Mouse (Mus musculus) spleen, postnatal 0 days (tissue): ENCODE measurements around the gene Ang2. TPM values are rescaled to one million over a fixed set of nuclear protein-coding genes. Genes with fewer than 3 reads are reported as not detected.

Source experiments
- polyA plus RNA-seq: library from polyadenylated mRNA; unstranded; fragments of >200 nt; fragmentation: Nextera tagmentation; extraction: Ambion mirVana; gene quantifications from 2 replicates; pipeline ENCODE4 v1.2.1, GENCODE M21; 2015

The Ang2 gene
- polyA plus RNA-seq: not detected in 2 replicates

DNA sequence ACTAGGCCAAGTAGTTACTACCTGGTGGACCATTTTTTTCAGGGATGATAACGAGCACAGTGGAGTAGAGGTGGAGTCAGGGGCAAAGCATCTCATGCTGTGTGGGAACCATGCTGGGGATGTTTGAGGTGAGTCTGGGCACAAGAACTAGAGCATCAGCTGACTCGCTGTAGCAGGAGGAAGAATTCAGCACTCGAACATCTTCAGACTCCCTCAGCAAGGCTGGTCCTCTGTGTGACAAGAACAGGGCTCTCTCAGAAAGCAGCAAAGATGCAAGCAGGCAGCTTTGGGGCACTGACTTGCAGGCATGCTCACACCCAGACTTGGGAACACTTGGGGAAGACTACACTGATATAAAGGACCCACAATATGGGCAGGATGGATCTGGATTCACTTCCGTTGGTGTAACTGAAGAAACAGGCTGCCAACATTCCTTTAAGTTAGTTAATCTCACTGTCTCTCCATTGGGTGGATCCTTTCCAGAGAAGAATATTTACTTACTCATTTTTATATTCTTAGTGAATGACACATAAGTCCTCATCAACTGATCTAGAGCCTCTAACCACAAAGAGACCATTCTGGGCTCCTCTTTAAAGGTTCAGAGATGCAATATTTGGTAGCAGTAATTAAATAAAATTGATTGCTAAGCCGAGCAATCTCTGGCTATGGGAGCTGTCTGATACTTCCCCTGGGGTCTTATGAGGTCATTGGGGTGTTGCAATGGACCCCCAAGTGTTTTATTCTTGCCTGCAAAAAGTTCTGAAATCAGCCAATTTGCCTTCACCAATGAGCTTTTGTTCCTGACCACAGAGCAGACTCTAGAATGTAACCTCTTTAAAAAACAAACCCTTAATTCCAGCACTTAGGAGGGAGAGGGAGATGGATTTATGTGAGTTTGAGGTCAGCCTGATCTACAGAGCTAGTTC, at the start of gene Ang2:
Gene Ang2 (minus strand): TSS at position 51 of the 926 bp plus-strand sequence.

DNA sequence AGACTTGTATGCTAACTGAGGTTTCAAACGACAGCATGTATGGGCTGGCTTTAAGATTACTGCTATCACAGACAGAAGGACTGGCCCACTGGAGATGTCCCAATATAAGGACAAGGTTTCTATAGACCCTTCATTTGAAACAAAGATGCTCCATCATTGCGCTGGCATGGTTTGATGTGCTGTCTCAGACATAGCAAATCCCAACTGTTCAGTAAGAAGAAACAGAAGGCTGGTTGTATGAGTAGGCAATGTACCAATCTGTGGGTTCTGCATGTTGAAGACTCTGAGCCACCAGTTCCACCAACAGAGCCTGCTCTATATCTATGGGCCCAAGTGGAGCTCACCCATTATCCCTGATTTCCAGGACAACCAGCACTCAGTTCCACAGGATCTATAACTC, 4.2 kb upstream of the Ang2 start, which contains the start of gene Ear14:
Gene Ear14 (plus strand): TSS at position 277 of the 400 bp plus-strand sequence.

DNA sequence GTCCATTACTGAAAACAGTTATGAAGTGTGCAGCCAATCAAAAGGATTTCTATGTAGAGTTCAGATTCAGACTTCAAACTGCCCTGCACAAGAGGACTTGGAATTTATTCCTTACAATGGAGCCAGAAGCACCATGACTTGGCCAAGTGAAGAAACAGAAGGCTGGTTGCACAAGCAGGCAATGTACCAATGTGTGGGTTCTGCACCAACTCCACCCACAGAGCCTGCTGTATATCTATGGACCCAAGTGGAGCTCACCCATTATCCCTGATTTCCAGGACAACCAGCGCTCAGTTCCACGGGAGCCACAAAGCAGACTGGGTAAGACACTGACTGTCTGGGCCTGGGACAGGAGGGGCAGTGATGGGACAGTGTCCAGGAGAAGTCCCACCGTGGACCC, 37.0 kb downstream of the Ang2 start, which contains the start of gene Rnase2b:
Gene Rnase2b (plus strand): TSS at position 285 of the 400 bp plus-strand sequence.

DNA sequence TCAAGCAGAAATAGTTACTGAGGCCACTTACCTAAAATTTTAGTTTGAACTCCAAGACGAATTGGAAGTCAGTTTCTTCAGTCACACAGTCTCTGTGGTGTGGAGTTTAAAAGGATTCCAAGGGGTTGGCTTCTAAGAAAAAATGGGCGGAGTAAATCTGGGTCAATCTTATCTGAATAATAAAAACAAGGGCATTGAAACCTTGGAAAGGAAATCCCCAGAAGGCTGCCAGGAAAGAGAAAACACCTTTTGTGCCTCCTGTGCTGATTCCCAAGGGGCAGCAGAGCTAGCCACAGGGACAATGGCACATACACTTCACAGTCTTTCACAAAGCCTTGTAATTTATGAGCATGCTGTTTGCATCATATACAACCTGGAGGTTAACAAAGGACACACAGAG, 52.3 kb downstream of the Ang2 start, which contains the start of gene Rnase1:
Gene Rnase1 (minus strand): TSS at position 101 of the 400 bp plus-strand sequence.

Other genes with a start within 250 kb of the Ang2 start
- 21.4 and 25.9 TPM in 2 replicates for gene Pnp2, start 243.2 kb downstream of the Ang2 start, polyA plus RNA-seq
- 0.07 and 0.11 TPM in 2 replicates for gene Rnase10, start 191.4 kb downstream of the Ang2 start, polyA plus RNA-seq
- not detected in 2 replicates for gene Rnase9, start 157.3 kb downstream of the Ang2 start, polyA plus RNA-seq
- gene Rnase11, start 149.0 kb downstream of the Ang2 start, polyA plus RNA-seq: not detected in 2 replicates
- 4.3 and 5.3 TPM in 2 replicates for gene Rnase12, start 141.5 kb downstream of the Ang2 start, polyA plus RNA-seq
- gene Olfr750, start 124.7 kb downstream of the Ang2 start, polyA plus RNA-seq: not detected in 2 replicates
- gene Rnase4, start 108.1 kb downstream of the Ang2 start, polyA plus RNA-seq: 24.0 and 29.5 TPM in 2 replicates
- gene Ang, start 108.0 kb downstream of the Ang2 start, polyA plus RNA-seq: 3.8 and 4.9 TPM in 2 replicates
- not detected in 2 replicates for gene Eddm3b, start 84.7 kb downstream of the Ang2 start, polyA plus RNA-seq
- gene Rnase6, start 75.2 kb downstream of the Ang2 start, polyA plus RNA-seq: 17.2 and 18.7 TPM in 2 replicates
- gene Rnase1, start 52.4 kb downstream of the Ang2 start, polyA plus RNA-seq: 9.1 and 26.1 TPM in 2 replicates
- not detected in 2 replicates for gene Rnase2b, start 36.9 kb downstream of the Ang2 start, polyA plus RNA-seq
- not detected in 2 replicates for gene Ear14, start 4.2 kb upstream of the Ang2 start, polyA plus RNA-seq
- gene Rnase2a, start 57.0 kb upstream of the Ang2 start, polyA plus RNA-seq: not detected in 2 replicates
- gene Gm7247, start 162.6 kb upstream of the Ang2 start, polyA plus RNA-seq: not detected in 2 replicates
- gene Vmn2r88, start 211.7 kb upstream of the Ang2 start, polyA plus RNA-seq: not detected in 2 replicates